Mouse (Mus musculus): ENCODE measurements around the gene Acadvl. TPM values are rescaled to one million over a fixed set of nuclear protein-coding genes. Genes with fewer than 3 reads are reported as not detected.

Acadvl gene
- polyA plus RNA-seq, 1 experiment from 2014 or later: 235 TPM

MicroRNAs encoded within 50 kb of the gene (microRNA counts, 519-probe panel; counts per million panel counts)
- microRNA mmu-miR-324-3p (not detected), microRNA mmu-miR-324-5p (2,873 counts per million, percentile 70 among the panel's probes with 10 or more counts)

Small RNA genes lying within 50 kb of the gene (microRNA-seq; reads per million reads assigned to microRNA genes)
- gene Gm44349 (not detected), gene Mir324 (2,248 reads per million, percentile 84 among the genes with 10 or more reads in this experiment)

Other genes with a start within 250 kb of the Acadvl start
- gene Zbtb4, start 249.5 kb downstream of the Acadvl start, polyA plus RNA-seq (2015; fragmentation: Nextera tagmentation; extraction: Ambion mirVana): 3.1 and 3.8 TPM in 2 replicates
- 5.4 and 7.5 TPM in 2 replicates for gene Chrnb1, start 219.5 kb downstream of the Acadvl start, polyA plus RNA-seq (2015; fragmentation: Nextera tagmentation; extraction: Ambion mirVana)
- 1.8 and 2.9 TPM in 2 replicates for gene Fgf11, start 213.6 kb downstream of the Acadvl start, polyA plus RNA-seq (2015; fragmentation: Nextera tagmentation; extraction: Ambion mirVana)
- gene Tmem102, start 209.8 kb downstream of the Acadvl start, polyA plus RNA-seq (2015; fragmentation: Nextera tagmentation; extraction: Ambion mirVana): 1.1 and 2.6 TPM in 2 replicates
- not detected in 2 replicates for gene Gm39566, start 200.1 kb downstream of the Acadvl start, polyA plus RNA-seq (2015; fragmentation: Nextera tagmentation; extraction: Ambion mirVana)
- gene Spem2, start 196.9 kb downstream of the Acadvl start, polyA plus RNA-seq (2015; fragmentation: Nextera tagmentation; extraction: Ambion mirVana): not detected in 2 replicates
- not detected in 2 replicates for gene Spem1, start 193.2 kb downstream of the Acadvl start, polyA plus RNA-seq (2015; fragmentation: Nextera tagmentation; extraction: Ambion mirVana)
- 1.6 and 2.2 TPM in 2 replicates for gene Nlgn2, start 177.6 kb downstream of the Acadvl start, polyA plus RNA-seq (2015; fragmentation: Nextera tagmentation; extraction: Ambion mirVana)
- gene Tmem256, start 176.9 kb downstream of the Acadvl start, polyA plus RNA-seq (2015; fragmentation: Nextera tagmentation; extraction: Ambion mirVana): 291 and 359 TPM in 2 replicates
- gene Plscr3, start 169.0 kb downstream of the Acadvl start, polyA plus RNA-seq (2015; fragmentation: Nextera tagmentation; extraction: Ambion mirVana): 68.5 and 81.4 TPM in 2 replicates
- gene Tnk1, start 156.7 kb downstream of the Acadvl start, polyA plus RNA-seq (2015; fragmentation: Nextera tagmentation; extraction: Ambion mirVana): 0.31 and 0.80 TPM in 2 replicates
- gene Tmem95, start 137.4 kb downstream of the Acadvl start, polyA plus RNA-seq (2015; fragmentation: Nextera tagmentation; extraction: Ambion mirVana): not detected in 2 replicates
- gene Kctd11, start 134.0 kb downstream of the Acadvl start, polyA plus RNA-seq (2015; fragmentation: Nextera tagmentation; extraction: Ambion mirVana): 3.3 and 5.7 TPM in 2 replicates
- 4.5 and 14.8 TPM in 2 replicates for gene Acap1, start 119.9 kb downstream of the Acadvl start, polyA plus RNA-seq (2015; fragmentation: Nextera tagmentation; extraction: Ambion mirVana)
- gene 2810408A11Rik, start 114.4 kb downstream of the Acadvl start, polyA plus RNA-seq (2015; fragmentation: Nextera tagmentation; extraction: Ambion mirVana): 3.7 and 5.8 TPM in 2 replicates
- gene Neurl4, start 114.3 kb downstream of the Acadvl start, polyA plus RNA-seq (2015; fragmentation: Nextera tagmentation; extraction: Ambion mirVana): 5.2 and 7.0 TPM in 2 replicates
- gene Gps2, start 101.5 kb downstream of the Acadvl start, polyA plus RNA-seq (2015; fragmentation: Nextera tagmentation; extraction: Ambion mirVana): 44.8 and 54.9 TPM in 2 replicates
- 975 and 1,130 TPM in 2 replicates for gene Eif5a, start 93.5 kb downstream of the Acadvl start, polyA plus RNA-seq (2015; fragmentation: Nextera tagmentation; extraction: Ambion mirVana)
- gene Ybx2, start 79.6 kb downstream of the Acadvl start, polyA plus RNA-seq (2015; fragmentation: Nextera tagmentation; extraction: Ambion mirVana): 5.5 and 5.7 TPM in 2 replicates
- 42.0 and 42.6 TPM in 2 replicates for gene Slc2a4, start 67.2 kb downstream of the Acadvl start, polyA plus RNA-seq (2015; fragmentation: Nextera tagmentation; extraction: Ambion mirVana)
- 3.8 and 13.9 TPM in 2 replicates for gene Cldn7, start 50.6 kb downstream of the Acadvl start, polyA plus RNA-seq (2015; fragmentation: Nextera tagmentation; extraction: Ambion mirVana)
- 19.9 and 21.6 TPM in 2 replicates for gene Ctdnep1, start 34.3 kb downstream of the Acadvl start, polyA plus RNA-seq (2015; fragmentation: Nextera tagmentation; extraction: Ambion mirVana)
- 97.8 and 99.6 TPM in 2 replicates for gene Elp5, start 32.9 kb downstream of the Acadvl start, polyA plus RNA-seq (2015; fragmentation: Nextera tagmentation; extraction: Ambion mirVana)
- 402 and 455 TPM in 2 replicates for gene Gabarap, start 24.3 kb downstream of the Acadvl start, polyA plus RNA-seq (2015; fragmentation: Nextera tagmentation; extraction: Ambion mirVana)
- 38.4 and 42.4 TPM in 2 replicates for gene Phf23, start 19.6 kb downstream of the Acadvl start, polyA plus RNA-seq (2015; fragmentation: Nextera tagmentation; extraction: Ambion mirVana)
- 17.4 and 24.8 TPM in 2 replicates for gene Dvl2, start 14.8 kb downstream of the Acadvl start, polyA plus RNA-seq (2015; fragmentation: Nextera tagmentation; extraction: Ambion mirVana)
- gene Dlg4, start 1.5 kb upstream of the Acadvl start, polyA plus RNA-seq (2015; fragmentation: Nextera tagmentation; extraction: Ambion mirVana): 4.8 and 5.1 TPM in 2 replicates
- 0.29 TPM in 1 of 2 replicates, not detected in the other for gene Asgr1, start 38.7 kb upstream of the Acadvl start, polyA plus RNA-seq (2015; fragmentation: Nextera tagmentation; extraction: Ambion mirVana)
- 0.22 TPM in 1 of 2 replicates, not detected in the other for gene Asgr2, start 77.2 kb upstream of the Acadvl start, polyA plus RNA-seq (2015; fragmentation: Nextera tagmentation; extraction: Ambion mirVana)
- 0.40 and 0.82 TPM in 2 replicates for gene Mgl2, start 114.9 kb upstream of the Acadvl start, polyA plus RNA-seq (2015; fragmentation: Nextera tagmentation; extraction: Ambion mirVana)
- gene Clec10a, start 140.8 kb upstream of the Acadvl start, polyA plus RNA-seq (2015; fragmentation: Nextera tagmentation; extraction: Ambion mirVana): 0.40 and 0.67 TPM in 2 replicates
- 0.54 and 0.65 TPM in 2 replicates for gene Slc16a11, start 197.3 kb upstream of the Acadvl start, polyA plus RNA-seq (2015; fragmentation: Nextera tagmentation; extraction: Ambion mirVana)
- 4.5 and 5.2 TPM in 2 replicates for gene Slc16a13, start 205.7 kb upstream of the Acadvl start, polyA plus RNA-seq (2015; fragmentation: Nextera tagmentation; extraction: Ambion mirVana)
- 18.1 and 19.8 TPM in 2 replicates for gene Bcl6b, start 214.4 kb upstream of the Acadvl start, polyA plus RNA-seq (2015; fragmentation: Nextera tagmentation; extraction: Ambion mirVana)
- gene 0610010K14Rik, start 222.5 kb upstream of the Acadvl start, polyA plus RNA-seq (2015; fragmentation: Nextera tagmentation; extraction: Ambion mirVana): 107 and 113 TPM in 2 replicates
- 7.3 and 10.3 TPM in 2 replicates for gene Gm21988, start 224.4 kb upstream of the Acadvl start, polyA plus RNA-seq (2015; fragmentation: Nextera tagmentation; extraction: Ambion mirVana)
- 198 and 215 TPM in 2 replicates for gene Rnasek, start 224.4 kb upstream of the Acadvl start, polyA plus RNA-seq (2015; fragmentation: Nextera tagmentation; extraction: Ambion mirVana)
- 4.1 TPM in 2 replicates for gene Alox12, start 239.9 kb upstream of the Acadvl start, polyA plus RNA-seq (2015; fragmentation: Nextera tagmentation; extraction: Ambion mirVana)

Data from heart, embryonic 15.5 days (tissue).